Mouse (Mus musculus) regulatory T cell (primary cell): ENCODE measurements around the gene Ky.

Source experiments
- in situ Hi-C: fragments of 300-600 bp; cut with MboI, MseI; formaldehyde crosslinking; loops from one replicate; pipeline ENCODE4 v1.15.1; 2025; ENCODE audit warnings: high pct_unique_total_duplicates

Gene Ky

DNA sequence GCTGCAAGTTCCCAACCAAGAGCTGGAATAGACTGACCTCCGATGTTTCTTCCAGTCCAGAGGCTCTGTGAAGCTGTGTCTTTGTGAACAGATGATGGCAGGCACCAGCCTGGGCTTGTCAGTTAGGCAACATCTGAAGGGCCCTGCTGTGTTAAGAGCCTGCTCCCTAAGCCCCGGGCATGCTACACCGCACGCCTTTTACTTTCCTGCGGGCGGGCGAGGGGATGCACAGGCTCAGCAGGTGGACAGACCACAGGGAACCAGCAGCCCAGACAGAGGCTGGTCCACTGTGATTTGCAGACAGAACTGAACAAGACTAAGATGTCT lies 41.4 kb downstream of the Ky start:
- in situ Hi-C loops: no loop called here

DNA sequence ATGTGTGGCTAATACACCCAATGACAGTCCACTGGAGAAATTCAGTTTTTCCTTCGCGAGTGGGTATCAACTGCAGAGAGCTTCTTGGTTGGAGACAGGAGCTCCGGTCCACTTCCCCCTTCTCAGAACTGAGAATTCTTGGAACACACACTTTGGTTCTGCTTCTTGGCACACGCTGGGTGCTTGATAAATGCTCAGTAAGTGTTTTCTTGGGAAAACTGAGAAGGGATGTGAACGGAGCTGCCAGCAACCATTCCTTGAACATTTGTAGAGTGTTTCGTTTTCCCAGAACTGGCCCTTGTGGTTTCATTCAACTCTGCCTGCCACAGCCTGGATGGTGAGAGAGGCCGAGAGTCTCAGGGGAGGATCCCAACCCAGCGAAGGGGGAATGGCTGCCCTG lies 43.7 kb downstream of the Ky start:
- in situ Hi-C loops: no loop called here

GRCm38 (mm10) chr9:102551771-102552170 lies 46.2 kb downstream of the Ky start:
- in situ Hi-C loops: no loop called here

DNA sequence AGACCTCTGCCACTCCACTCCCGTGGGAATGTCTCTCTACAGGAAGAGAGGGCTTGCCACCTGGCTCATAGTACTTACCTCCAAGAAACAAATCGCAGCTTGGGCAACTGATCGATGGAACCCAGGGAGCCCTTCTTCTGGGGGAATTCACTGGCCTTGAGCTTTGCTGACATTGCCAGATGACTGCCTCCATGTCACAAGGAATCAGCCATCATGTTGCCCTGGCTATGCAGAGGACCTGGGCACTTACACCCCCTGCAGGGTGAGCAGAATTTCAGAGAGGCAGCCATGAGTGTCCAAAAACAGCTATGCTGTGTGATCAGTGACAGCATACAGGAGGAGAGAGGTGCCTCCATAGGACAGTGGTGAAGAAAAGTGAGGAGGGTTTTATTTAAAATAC lies 48.2 kb downstream of the Ky start:
- in situ Hi-C loops: no loop called here

- in situ Hi-C loops: no loop called here
Measured at GRCm38 (mm10) chr9:102558463-102558862, 52.9 kb downstream of the Ky start.

DNA sequence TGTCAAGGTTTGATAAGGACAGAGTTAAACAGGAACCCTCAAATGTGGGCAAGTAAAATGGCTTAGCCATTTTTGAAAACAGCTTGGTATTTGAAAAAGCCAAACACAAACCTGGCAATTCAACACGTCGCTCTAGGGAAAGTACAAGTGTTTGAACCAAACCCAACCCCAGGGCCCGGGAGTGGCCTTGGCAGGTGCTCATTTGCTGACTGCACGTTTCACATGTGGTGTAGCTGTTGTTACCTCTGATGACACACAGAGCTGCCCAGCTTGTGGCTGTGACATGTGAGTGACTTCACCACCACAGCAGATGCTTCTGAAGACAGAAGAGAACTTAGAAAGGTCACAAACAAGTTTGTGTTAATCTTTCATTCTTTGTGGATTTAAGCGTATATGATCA lies 67.3 kb downstream of the Ky start:
- in situ Hi-C loops: no loop called here

DNA sequence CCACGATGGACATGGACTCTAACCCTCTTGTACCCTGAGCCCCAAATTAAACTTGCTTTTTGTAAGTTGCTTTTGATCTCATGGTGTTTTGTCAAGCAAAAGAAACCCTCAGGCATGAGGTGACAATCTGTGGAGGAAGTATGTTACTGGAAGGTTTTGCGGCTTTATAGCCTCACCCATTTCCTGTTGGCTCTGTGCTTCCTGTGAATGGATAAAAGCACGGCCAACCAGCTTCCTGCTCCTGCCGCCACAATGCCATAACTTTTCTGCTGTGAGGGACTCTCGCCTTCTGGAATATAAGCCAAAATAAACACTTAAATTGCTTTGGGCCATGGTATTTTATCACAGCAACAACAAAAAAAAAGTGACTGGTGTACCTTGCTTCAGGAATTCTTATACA lies 71.9 kb downstream of the Ky start:
- in situ Hi-C loops: no loop called here

- in situ Hi-C loops: no loop called here
Measured at GRCm38 (mm10) chr9:102581921-102582469, 76.4 kb downstream of the Ky start.

DNA sequence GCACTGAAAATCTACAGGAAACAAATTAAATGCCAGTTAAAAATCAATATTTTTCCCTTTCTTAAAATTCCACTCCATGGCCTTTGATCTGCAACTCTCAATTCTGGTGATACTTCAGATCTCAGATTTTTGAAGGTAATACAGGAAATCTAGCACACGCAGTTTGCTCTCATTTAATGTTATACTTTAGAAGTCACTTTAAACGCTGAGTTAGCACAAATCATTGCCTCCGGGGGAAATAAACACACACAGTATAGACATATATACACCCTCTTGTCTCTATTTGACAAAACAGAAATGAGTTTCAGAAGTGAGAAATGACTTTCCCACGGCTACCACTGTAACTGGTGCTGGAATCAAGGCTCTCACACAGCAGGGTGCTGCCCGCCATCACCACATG lies 81.8 kb downstream of the Ky start:
- in situ Hi-C loops: no loop called here

- in situ Hi-C loops: no loop called here
Measured at GRCm38 (mm10) chr9:102594667-102595393, 89.3 kb downstream of the Ky start.
